Mouse (Mus musculus): ENCODE results near the gene Vav3.

The Vav3 gene

DNA sequence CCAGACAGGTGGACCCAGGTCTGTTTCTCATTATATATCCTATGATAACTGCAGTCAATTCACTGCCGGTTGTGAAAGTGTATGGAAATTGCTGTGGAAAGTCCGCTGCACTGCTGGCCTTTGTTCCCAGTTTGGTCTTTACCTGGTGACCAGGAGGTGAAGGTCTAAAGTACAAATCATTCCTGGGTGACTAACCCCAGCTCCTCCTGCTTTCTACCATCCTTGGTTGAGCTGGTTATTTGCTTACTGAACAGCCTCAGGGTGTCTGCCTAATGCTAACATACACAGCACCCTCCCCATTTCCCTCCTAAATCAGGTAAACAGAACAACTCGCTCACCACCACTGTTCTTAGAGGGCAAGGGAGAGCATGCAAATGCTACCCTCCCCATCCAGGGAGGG lies 237.9 kb downstream of the Vav3 start:
- DNase-seq (ENCODE audit: low spot score), result no peak

DNA sequence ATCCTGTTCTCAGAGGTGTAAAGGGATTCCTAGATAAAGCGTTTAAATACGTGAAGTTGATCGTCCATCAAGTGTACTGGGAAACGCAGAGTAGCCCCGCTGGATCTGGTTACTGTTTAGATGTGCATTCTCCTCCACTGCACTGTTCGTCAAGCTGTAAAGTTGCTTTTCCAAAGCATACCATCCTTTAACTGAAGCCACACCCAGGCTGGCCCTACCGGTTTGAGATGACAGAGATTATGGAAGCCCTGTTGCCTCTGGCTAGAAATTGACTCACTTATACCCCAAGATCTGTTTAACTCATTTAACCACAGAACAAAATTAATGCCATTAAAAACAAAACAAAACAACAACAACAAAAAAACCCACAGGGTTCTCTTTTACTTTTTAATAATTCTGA lies 238.5 kb downstream of the Vav3 start:
- peak; percentile 42 for DNase-seq (ENCODE audit: low spot score)

DNA sequence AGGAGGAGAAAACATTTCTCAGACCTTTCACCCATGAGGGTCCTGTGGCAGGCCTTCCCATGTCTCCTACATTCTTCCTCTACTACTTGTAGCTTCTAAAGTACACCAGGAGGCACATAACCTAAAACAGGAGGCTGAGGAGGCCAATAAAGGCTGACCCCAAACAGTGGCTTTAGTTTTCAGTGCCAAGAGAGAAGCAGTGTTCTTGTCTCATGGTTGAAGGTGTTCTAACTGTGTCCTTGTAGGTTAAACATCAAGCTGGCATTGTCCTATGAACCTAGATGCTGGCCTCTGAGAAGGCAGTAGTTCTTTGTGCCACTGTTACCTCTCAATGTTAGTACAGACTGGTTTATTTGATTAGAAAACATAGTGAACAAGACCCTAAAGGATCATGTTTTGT lies 245.5 kb downstream of the Vav3 start:
- no peak for DNase-seq (ENCODE audit: low spot score)

DNA sequence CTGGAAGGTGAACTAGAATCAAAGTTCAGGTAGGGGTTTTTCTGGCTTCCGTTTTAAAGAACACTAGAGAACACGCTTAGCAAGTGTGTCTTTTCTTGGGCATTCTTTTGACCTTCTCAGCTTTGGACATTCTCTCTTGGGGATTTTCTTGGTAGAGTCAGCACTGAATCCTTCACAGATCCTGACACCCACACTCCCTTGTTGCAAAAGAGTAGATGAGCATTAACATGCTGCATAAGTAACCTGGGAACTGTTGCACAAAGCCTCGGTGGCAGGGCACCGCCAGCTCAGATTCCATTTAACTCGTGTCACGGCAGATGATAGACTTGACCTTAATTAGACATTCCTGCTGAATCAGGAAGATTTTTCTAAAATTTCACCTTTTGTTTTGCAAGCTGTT lies 252.5 kb downstream of the Vav3 start:
- DNase-seq (ENCODE audit: low spot score), result no peak

GRCm38 (mm10) chr3:109596084-109596483 lies 255.6 kb downstream of the Vav3 start:
- no peak for DNase-seq (ENCODE audit: low spot score)

DNA sequence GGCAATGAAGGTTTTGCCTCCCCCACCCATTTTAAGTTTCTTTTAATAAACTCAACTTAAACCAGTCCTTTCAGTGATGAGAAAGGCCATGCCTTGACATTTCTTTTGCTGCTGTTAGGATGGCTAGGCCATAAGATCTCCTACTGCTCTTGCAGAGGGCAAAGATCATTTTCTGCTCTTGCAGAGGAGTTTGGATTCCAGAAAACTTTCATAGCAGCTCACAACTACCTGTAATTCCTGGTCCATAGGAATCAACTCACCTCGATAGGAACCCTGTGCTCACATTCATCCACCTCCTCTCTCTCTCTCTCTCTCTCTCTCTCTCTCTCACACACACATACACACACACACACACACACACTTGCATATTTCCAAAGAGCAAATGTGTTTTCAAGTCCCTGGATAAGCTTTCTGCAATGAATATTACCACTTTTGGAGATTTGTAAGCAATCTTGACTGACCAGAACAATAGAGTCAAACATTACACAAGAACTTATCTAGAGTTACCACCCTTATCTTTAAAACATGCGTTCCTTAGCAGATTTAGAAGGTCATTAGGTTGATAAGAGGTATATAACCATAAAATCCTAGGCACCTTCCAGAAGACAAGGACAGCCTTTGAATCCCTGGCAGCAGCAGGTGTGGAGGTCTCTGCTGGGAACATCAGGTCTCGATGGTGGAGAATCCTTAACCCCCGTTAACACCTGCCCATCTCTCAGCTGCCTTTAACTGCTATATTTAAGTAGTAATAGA lies 260.4 kb downstream of the Vav3 start:
- DNase-seq (ENCODE audit: low spot score), result no peak

GRCm38 (mm10) chr3:109602753-109603152 lies 262.3 kb downstream of the Vav3 start:
- no peak for DNase-seq (ENCODE audit: low spot score)

DNA sequence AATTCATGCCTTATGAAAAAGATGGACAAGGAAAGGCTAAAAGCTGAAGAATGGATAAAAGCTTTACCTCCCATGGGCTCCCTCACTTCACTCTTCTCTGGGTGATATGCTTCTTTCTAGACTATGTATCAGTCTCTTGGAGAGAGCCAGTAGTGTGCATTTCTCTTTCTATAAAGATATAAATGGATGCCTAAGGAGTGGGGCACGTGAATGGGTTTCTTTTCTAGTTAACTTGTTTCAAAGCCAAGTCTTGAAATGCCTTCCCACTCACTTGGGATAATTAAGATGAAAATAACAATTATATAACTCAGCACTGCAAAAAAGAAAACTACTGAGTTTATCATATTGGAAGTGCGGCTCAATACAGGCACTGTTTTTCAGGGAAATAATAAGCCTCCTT lies 265.7 kb downstream of the Vav3 start:
- DNase-seq (ENCODE audit: low spot score), result no peak

GRCm38 (mm10) chr3:109621721-109622120 lies 281.3 kb downstream of the Vav3 start:
- DNase-seq (ENCODE audit: low spot score), result no peak

GRCm38 (mm10) chr3:109622361-109622760 lies 281.9 kb downstream of the Vav3 start:
- no peak for DNase-seq (ENCODE audit: low spot score)

GRCm38 (mm10) chr3:109622816-109623215 lies 282.4 kb downstream of the Vav3 start:
- DNase-seq (ENCODE audit: low spot score), result no peak

DNA sequence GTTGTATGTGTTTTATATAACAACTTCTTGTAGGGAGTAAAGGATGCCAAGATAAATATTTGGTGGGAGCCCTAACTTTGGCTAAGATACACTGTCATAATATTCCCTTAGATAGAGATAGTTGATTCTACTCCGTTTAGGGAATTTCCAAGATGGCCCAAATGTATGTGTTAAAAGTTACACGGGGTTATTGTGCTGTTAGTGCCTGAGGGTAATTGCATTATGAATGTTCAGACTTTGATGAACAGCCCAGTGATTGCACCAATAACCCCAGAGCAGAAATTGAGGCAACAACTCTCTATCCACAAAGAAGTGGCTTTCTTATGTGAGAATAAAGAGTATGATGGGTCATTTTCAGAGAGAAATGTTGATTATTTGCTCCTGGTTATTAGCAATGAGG lies 283.3 kb downstream of the Vav3 start:
- DNase-seq (ENCODE audit: low spot score), result no peak

GRCm38 (mm10) chr3:109636045-109636444 lies 295.6 kb downstream of the Vav3 start:
- DNase-seq (ENCODE audit: low spot score), result no peak

DNA sequence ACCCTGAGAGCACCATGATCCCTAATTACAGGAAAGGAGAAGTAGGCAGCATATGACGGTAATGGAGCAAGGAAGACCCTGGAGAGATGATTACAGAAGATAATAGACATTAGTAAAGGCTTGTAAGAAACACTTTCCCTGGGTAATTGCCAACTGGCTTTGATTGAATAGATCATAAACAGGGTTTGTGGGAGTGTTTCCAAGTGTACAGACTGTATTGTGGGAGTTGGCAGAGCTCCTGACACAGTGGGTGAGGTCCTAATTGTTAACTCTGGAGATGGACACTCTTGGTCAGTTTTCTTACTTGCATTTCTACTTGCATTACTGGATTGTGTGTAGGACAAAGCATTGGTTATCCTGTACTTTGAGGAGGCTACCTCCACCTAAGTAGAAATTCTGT lies 298.9 kb downstream of the Vav3 start:
- DNase-seq (ENCODE audit: low spot score), result no peak

DNA sequence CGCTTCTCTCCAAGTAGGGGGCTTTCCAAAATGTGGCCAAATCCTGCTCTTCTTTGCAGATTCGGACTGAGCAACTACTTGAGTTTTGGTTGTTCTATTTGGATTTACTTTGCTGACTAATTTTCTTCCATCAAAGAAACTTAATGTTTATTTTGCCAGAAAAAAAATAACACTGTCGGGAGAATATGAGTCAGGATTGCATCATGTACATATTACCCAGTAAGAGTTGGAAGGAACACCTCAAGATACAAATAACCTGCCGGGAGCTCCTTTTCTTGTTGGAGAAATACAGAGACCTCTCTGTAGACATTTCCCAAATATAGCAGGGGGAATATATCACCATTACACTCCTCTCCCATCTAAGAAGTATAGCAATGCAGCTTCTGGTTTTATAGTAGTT lies 300.3 kb downstream of the Vav3 start:
- no peak for DNase-seq (ENCODE audit: low spot score)

DNA sequence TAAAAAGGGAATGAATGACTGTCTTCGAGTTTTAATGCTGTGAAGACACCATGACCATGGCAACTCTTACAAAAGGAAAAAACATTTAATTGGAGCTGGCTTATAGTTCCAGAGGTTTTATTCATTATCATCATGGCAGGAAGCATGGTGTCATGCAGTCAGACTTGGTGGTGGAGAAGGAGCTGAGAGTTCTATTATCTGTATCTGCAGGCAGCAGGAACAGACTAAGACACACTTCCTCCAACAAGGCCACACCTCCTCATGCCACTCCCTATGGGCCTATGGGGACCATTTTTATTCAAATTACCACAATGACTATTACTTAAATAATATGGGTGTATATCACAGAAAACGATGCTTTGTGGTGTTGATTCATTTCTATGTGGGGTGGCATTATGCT lies 307.8 kb downstream of the Vav3 start:
- DNase-seq (ENCODE audit: low spot score), result no peak

DNA sequence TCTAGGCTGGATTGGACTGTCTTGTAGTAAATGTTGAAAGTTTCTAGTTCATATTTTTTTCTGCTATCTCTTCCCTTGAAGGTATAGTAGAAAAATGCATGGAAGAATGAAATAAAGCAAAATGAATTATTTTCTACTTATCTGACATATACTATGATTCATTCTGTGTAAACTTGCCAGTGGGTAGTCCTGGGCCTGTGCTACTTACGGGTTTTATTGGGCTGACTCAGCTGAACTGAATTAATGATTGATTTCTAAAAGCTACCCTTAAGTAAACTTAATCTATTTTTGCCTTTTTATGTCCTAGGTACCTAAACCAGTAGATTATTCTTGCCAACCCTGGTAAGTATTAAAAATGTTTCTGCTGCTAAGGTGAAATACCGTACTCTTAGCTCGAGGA lies 311.0 kb downstream of the Vav3 start:
- DNase-seq (ENCODE audit: low spot score), result no peak

DNA sequence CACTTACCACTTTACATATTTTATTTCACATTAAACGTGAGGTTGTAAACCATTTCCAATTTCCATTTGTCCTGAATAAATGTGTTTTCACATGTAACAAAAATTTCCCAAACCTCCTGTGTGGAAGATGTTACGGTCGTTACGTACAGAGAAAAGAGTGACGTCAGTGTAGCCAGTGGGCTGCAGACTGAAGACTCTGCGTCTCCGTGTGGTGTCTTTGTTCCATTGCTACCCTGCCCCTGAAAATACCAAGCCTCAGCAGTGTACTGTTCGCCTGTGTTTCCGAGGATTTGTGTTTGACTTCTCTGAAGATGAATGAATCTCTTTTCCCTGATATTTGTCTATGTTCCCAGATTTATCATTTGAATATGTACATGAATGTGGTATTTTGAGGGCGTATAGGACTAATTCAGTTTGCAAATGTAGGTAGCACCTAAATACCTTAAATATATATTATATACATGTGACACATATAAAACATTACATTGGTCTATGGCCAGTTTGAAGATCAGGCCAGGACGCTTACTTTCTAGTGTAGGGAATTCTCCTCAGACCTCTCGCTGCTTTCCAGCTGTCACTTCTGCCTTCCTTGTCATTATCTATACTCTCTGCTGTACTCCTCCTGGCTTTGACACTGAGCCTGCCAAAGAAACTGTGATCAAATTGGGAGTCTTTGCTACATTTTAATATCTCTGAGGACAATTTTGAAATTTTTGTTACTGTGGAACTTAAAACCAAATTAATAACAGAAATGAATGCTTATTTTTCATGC lies 312.6 kb downstream of the Vav3 start:
- no peak for DNase-seq (ENCODE audit: low spot score)

- DNase-seq (ENCODE audit: low spot score), result no peak
Observed at GRCm38 (mm10) chr3:109654386-109654785, 313.9 kb downstream of the Vav3 start.

- no peak for DNase-seq (ENCODE audit: low spot score)
Observed at GRCm38 (mm10) chr3:109671716-109672115, 331.3 kb downstream of the Vav3 start.

- no peak for DNase-seq (ENCODE audit: low spot score)
Observed at GRCm38 (mm10) chr3:109672925-109673324, 332.5 kb downstream of the Vav3 start.

- no peak for DNase-seq (ENCODE audit: low spot score)
Observed at GRCm38 (mm10) chr3:109680281-109680680, 339.8 kb downstream of the Vav3 start.

- DNase-seq (ENCODE audit: low spot score), result no peak
Observed at GRCm38 (mm10) chr3:109681863-109682262, 341.4 kb downstream of the Vav3 start.
